Mouse (Mus musculus): ENCODE results near the gene Chaf1b.

GRCm38 (mm10) chr16:93938400-93938846 is 54.7 kb downstream of the Chaf1b start:
- peak; percentile 56 for TF ChIP-seq CTCF (IDR thresholded peaks at IDR 0.05; ENCODE audit: low read depth, low read length)
- TF ChIP-seq TAL1 (conservative IDR thresholded peaks at IDR 0.05; ENCODE audit: low read depth, low read length) = no peak
- no peak for TF ChIP-seq GATA1 (IDR thresholded peaks at IDR 0.05; ENCODE audit: borderline replicate concordance, low read length)
- no peak for TF ChIP-seq GATA2 (IDR thresholded peaks at IDR 0.05; ENCODE audit: borderline replicate concordance, low read depth, low read length)

Measured in G1E (cell line).